Mouse (Mus musculus): ENCODE measurements around the gene Alyref. TPM values are rescaled to one million over a fixed set of nuclear protein-coding genes. Genes with fewer than 3 reads are reported as not detected.

Gene Alyref
- total and polyA plus RNA-seq, 3 experiments = 600 to 1,072 TPM; not detected in 1

- Histone ChIP-seq H3K27ac (ENCODE audit: control insufficient read depth, low read depth, low read length) (peak overlapping the region; percentile 64), H3K27me3 (ENCODE audit: control insufficient read depth in 1 of 2, insufficient read depth in 2 of 2, low read length in 2 of 2) (no peaks in the 10 kb centered on the region), H3K9me3 (replicated peaks; ENCODE audit: insufficient read depth, low read length) (no peaks in the 10 kb centered on the region), H3K79me2 (ENCODE audit: control insufficient read depth, insufficient read depth, low read length, poor library complexity) (peaks cover 14% of the 10 kb centered on the region), H3K4me3 (ENCODE audit: control insufficient read depth in 1 of 2, insufficient read depth in 1 of 2, low read depth in 2 of 2, low read length in 2 of 2) (peak overlapping the region; percentile 59 to 81), H3K36me3 (ENCODE audit: control insufficient read depth in 1 of 2, insufficient read depth in 2 of 2, low read length in 2 of 2) (peaks cover 0 to 8% of the 10 kb centered on the region in 2 experiments; a peak in 2 of 4 replicates), H3K9ac (ENCODE audit: control insufficient read depth, low read depth, low read length, poor library complexity, severe bottlenecking) (peak overlapping the region; percentile 94), H3K4me1 (ENCODE audit: control insufficient read depth in 1 of 2, insufficient read depth in 2 of 2, low read length in 2 of 2) (peaks cover 7 to 19% of the 10 kb centered on the region in 2 experiments)
- TF ChIP-seq POLR2AphosphoS2 (IDR thresholded peaks at IDR 0.05; ENCODE audit: low read length) (no peak; the same call in 1 of the 2 replicates), BHLHE40 (IDR thresholded peaks at IDR 0.05; ENCODE audit: borderline replicate concordance, low read depth, low read length) (no peak), MXI1 (IDR thresholded peaks at IDR 0.05; ENCODE audit: low read depth, low read length) (no peak), GABPA (IDR thresholded peaks at IDR 0.05; ENCODE audit: low read depth, low read length) (no peak), ZC3H11A (IDR thresholded peaks at IDR 0.05; ENCODE audit: low read depth, low read length) (no peak), ETS1 (IDR thresholded peaks at IDR 0.05; ENCODE audit: low read depth, low read length) (no peak), CTCF (IDR thresholded peaks at IDR 0.05 in 2 of 3, conservative IDR thresholded peaks at IDR 0.05 in 1 of 3; ENCODE audit: control insufficient read depth in 1 of 3, insufficient read depth in 1 of 3, low read depth in 2 of 3, low read length in 3 of 3, poor library complexity in 1 of 3, severe bottlenecking in 1 of 3) (no peak)
- no peak for DNase-seq (ENCODE audit: low read depth, low spot score)
Measured at GRCm38 (mm10) chr11:120549986-120550809, 48.0 kb downstream of the Alyref start.

DNA sequence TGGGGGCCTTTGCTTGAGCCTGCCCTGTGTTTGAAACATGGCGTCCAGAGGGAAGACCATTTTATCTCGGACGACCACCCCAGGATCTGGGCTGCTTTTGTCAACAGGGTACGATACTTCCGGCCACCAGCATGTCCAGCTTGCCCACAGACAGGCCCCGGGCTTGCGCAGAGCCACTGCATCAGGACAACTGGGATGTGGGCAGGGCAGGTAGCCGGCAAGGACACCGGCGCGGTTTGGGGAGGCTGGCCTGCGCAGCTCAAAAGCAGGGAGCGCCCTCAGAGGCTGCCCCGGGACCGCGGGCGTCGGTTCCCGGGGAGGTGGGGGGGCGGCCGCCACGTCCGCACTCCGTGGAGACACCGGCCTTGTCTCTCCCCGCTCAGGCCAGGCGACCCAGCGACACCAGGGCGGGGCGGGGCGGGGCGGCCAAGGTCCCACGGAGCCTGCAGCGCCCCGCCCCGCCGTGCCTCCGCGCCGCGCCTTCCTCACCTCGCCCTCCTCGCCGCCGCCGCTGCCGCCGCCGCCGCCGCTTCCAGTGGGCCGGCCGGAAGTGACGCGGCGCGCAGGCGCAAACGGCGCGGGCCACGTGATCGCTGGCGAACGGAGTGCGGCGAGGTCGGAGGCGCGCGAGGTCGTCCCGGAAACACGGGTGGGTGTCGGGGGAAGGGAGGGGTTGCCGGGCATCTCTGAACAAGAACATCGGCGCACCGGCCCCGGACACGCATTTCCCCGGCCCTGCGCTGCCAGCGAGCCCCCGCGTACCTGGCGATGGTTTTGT lies 48.8 kb downstream of the Alyref start, which contains the start of gene Mcrip1:
Gene Mcrip1, minus strand, starts transcription at position 560 of the 778 bp plus-strand sequence.
- Histone ChIP-seq H3K27me3 (ENCODE audit: control insufficient read depth in 1 of 2, insufficient read depth in 2 of 2, low read length in 2 of 2) (no peaks in the 10 kb centered on the region), H3K9me3 (replicated peaks; ENCODE audit: insufficient read depth, low read length) (no peaks in the 10 kb centered on the region), H3K4me3 (ENCODE audit: control insufficient read depth in 1 of 2, insufficient read depth in 1 of 2, low read depth in 2 of 2, low read length in 2 of 2) (peak within 1 kb of the TSS; percentile 75 to 97), H3K4me1 (ENCODE audit: control insufficient read depth in 1 of 2, insufficient read depth in 2 of 2, low read length in 2 of 2) (peaks cover 7 to 19% of the 10 kb centered on the region in 2 experiments), H3K27ac (ENCODE audit: control insufficient read depth, low read depth, low read length) (peak within 1 kb of the TSS; percentile 64), H3K79me2 (ENCODE audit: control insufficient read depth, insufficient read depth, low read length, poor library complexity) (peaks cover 14% of the 10 kb centered on the region), H3K36me3 (ENCODE audit: control insufficient read depth in 1 of 2, insufficient read depth in 2 of 2, low read length in 2 of 2) (peaks cover 0 to 8% of the 10 kb centered on the region in 2 experiments; a peak in 2 of 4 replicates), H3K9ac (ENCODE audit: control insufficient read depth, low read depth, low read length, poor library complexity, severe bottlenecking) (peak within 1 kb of the TSS; percentile 96)
- TF ChIP-seq MYB (IDR thresholded peaks at IDR 0.05; ENCODE audit: low read depth, low read length) (no peak), NELFE (IDR thresholded peaks at IDR 0.05; ENCODE audit: low read depth, low read length) (peak; percentile 91), ZMIZ1 (IDR thresholded peaks at IDR 0.05; ENCODE audit: low read depth, low read length) (peak; percentile 88), HCFC1 (IDR thresholded peaks at IDR 0.05; ENCODE audit: low read depth, low read length) (peak; percentile 84), TAL1 (IDR thresholded peaks at IDR 0.05; ENCODE audit: low read length) (no peak), CHD1 (IDR thresholded peaks at IDR 0.05; ENCODE audit: low read depth, low read length) (no peak), MXI1 (IDR thresholded peaks at IDR 0.05; ENCODE audit: low read depth, low read length) (peak; percentile 80), POLR2A (IDR thresholded peaks at IDR 0.05; ENCODE audit: control insufficient read depth in 1 of 2, insufficient read depth in 1 of 2, low read depth in 1 of 2, low read length in 2 of 2, poor library complexity in 1 of 2) (peak; percentile 30 to 87; a peak in 2 of 4 replicates), MAZ (IDR thresholded peaks at IDR 0.05; ENCODE audit: low read depth, low read length) (peak; percentile 88; the same call in 1 of the 2 replicates), ELF1 (IDR thresholded peaks at IDR 0.05; ENCODE audit: low read depth, low read length) (peak; percentile 78), ETS1 (IDR thresholded peaks at IDR 0.05; ENCODE audit: low read depth, low read length) (0 out of 2 replicates have a peak, but pooled peaks have one; percentile 43), EP300 (IDR thresholded peaks at IDR 0.05; ENCODE audit: low read depth in 1 of 2, low read length in 2 of 2) (peak in 1 of 2 experiments; percentile 51; a peak in 2 of 4 replicates), NRF1 (IDR thresholded peaks at IDR 0.05; ENCODE audit: insufficient read depth, low read depth, low read length, poor library complexity, severe bottlenecking) (peak; percentile 81), POLR2AphosphoS2 (IDR thresholded peaks at IDR 0.05; ENCODE audit: low read length) (peak; percentile 75), E2F4 (IDR thresholded peaks at IDR 0.05; ENCODE audit: borderline replicate concordance, low read depth, low read length) (no peak), TCF12 (IDR thresholded peaks at IDR 0.05; ENCODE audit: low read depth, low read length) (peak; percentile 71), MYC (IDR thresholded peaks at IDR 0.05; ENCODE audit: low read depth, low read length) (peak; percentile 71; the same call in 1 of the 2 replicates), SMC3 (IDR thresholded peaks at IDR 0.05; ENCODE audit: low read depth, low read length) (no peak), SIN3A (IDR thresholded peaks at IDR 0.05; ENCODE audit: low read length) (peak; percentile 78), MAX (IDR thresholded peaks at IDR 0.05; ENCODE audit: low read length) (peak; percentile 99), USF2 (IDR thresholded peaks at IDR 0.05; ENCODE audit: borderline replicate concordance in 1 of 2, insufficient read depth in 1 of 2, low read depth in 1 of 2, low read length in 2 of 2) (peak in 1 of 2 experiments; percentile 83; a peak in 2 of 4 replicates), GATA1 (IDR thresholded peaks at IDR 0.05; ENCODE audit: low read depth, low read length) (no peak), USF1 (IDR thresholded peaks at IDR 0.05; ENCODE audit: low read depth, low read length) (peak; percentile 97)
- DNase-seq (ENCODE audit: low read depth, low spot score) = peak; percentile 95

Measured in MEL (cell line).